Mouse (Mus musculus) liver, adult 2 months (tissue): Measurements from ENCODE around the gene BC005624. TPM values are rescaled to one million over a fixed set of nuclear protein-coding genes. Genes with fewer than 3 reads are reported as not detected.
"Not testable (repeated sequence)": the region's sequence is repeated elsewhere in the genome, so short reads cannot be mapped to it uniquely, and the experiment has no call there.

ENCODE experiments used
- DNase-seq: peaks from one replicate; pipeline ENCODE4 v3.0.0-alpha.2; 2011; ENCODE audit warnings: low read depth, low spot score; ENCODE audit errors: extremely low read depth
- H3K27ac ChIP-seq: fragments of 200-500 bp; replicated peaks from 2 replicates; pipeline ENCODE4 v1.5.1; 2012; ENCODE audit warnings: low read depth, mild to moderate bottlenecking, control low read depth, inconsistent platforms, low read length; ENCODE audit not compliant: insufficient read depth
- H3K27me3 ChIP-seq: fragments of 200-500 bp; 2 replicates; pipeline ENCODE4 v1.6.1; 2012; ENCODE audit warnings: mild to moderate bottlenecking, moderate library complexity, low read length, inconsistent platforms; ENCODE audit not compliant: control insufficient read depth, insufficient read depth
- H3K36me3 ChIP-seq: fragments of 200-500 bp; 2 replicates; pipeline ENCODE4 v1.6.1; 2012; ENCODE audit warnings: low read length, inconsistent platforms; ENCODE audit not compliant: control insufficient read depth, insufficient read depth
- H3K4me1 ChIP-seq: fragments of 200-500 bp; 2 replicates; pipeline ENCODE4 v1.6.1; 2011; ENCODE audit warnings: low read length; ENCODE audit not compliant: control insufficient read depth, insufficient read depth
- H3K4me3 ChIP-seq: fragments of 200-500 bp; 2 replicates; pipeline ENCODE4 v1.5.1; 2011; ENCODE audit warnings: low read depth, mild to moderate bottlenecking, control low read depth, low read length, moderate library complexity; ENCODE audit not compliant: insufficient read depth
- H3K79me2 ChIP-seq: fragments of 200-500 bp; 2 replicates; pipeline ENCODE4 v1.6.1; 2012; ENCODE audit warnings: inconsistent platforms, mild to moderate bottlenecking, low read length, moderate library complexity; ENCODE audit not compliant: control insufficient read depth, insufficient read depth
- H3K9ac ChIP-seq: fragments of 200-500 bp; 2 replicates; pipeline ENCODE4 v1.6.1; 2012; ENCODE audit warnings: low read depth, mild to moderate bottlenecking, control low read depth, inconsistent platforms, low read length
- CTCF ChIP-seq: fragments of 200-500 bp; IDR thresholded peaks from 2 replicates; pipeline ENCODE4 v1.5.1; 2011; ENCODE audit warnings: low read depth, low read length, control low read depth
- POLR2A ChIP-seq: fragments of 200-500 bp; IDR thresholded peaks from 2 replicates; pipeline ENCODE4 v1.6.1; 2011; ENCODE audit warnings: low read length, control low read depth; ENCODE audit not compliant: insufficient read depth; ENCODE audit errors: extremely low read depth
- WGBS: fragments of 180-500 bp; shearing (Covaris S2); methylation state at CpG from one replicate; pipeline ENCODE4 v1.1.7; 2018; 5-methylcytosine and 5-hydroxymethylcytosine counted together
- polyA plus RNA-seq: library from polyadenylated mRNA; depleted of rRNA; stranded (reverse); fragments of >200 nt; gene quantifications from 2 replicates; pipeline ENCODE4 v1.2.3, GENCODE M21; 2012
- total RNA-seq: library from RNA; depleted of rRNA; stranded (reverse); fragments of >200 nt; gene quantifications from 2 replicates; pipeline ENCODE4 v1.2.3, GENCODE M21; 2014

Gene BC005624
- total and polyA plus RNA-seq, 2 experiments: 11.7 to 16.6 TPM

DNA sequence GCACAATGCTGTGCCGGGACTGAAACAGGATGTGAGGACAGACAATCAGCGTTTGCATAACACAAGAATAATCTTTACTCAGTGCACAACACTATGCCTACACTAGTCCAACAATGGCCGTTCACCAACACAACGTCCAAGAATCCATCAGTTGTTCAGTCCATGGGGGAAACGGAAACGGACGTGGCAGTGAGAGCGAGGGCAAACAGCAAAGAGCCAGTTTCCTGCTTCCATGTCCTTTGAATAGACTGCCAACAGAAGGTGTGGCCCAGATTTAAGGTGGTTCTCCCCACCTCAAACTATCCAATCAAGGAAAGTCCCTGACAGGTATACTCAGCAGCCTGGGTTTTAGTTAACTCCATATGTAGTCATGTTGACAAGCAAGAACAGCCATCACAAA is 44.3 kb downstream of the BC005624 start:
- Histone ChIP-seq H3K27ac (no peak overlapping the region), H3K9ac (no peak overlapping the region), H3K36me3 (no peaks in the 10 kb centered on the region), H3K79me2 (no peaks in the 10 kb centered on the region), H3K27me3 (no peaks in the 10 kb centered on the region), H3K4me3 (no peak overlapping the region), H3K4me1 (no peaks in the 10 kb centered on the region)
- 67% methylated on average over 8 of the region's 8 CpGs for WGBS
- DNase-seq: no peak
- TF ChIP-seq POLR2A (no peak), CTCF (no peak)

DNA sequence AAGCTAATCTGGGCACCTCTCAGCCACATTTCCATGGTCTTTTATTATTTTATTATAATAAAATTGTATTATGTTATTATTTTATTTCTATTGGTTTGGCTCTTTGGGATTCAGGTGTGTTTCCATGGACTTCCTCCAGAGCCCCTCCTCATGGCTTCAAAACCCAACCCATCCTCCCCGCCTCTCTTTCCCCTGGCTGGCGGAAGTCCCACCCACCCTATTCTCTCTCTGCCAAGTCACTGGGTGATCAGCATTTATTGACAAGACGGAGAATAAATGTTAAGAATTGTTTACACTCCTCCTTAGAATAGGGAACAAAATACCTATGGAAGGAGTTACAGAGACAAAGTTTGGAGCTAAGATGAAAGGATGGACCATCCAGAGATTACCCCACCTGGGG is 45.2 kb downstream of the BC005624 start:
- Histone ChIP-seq H3K4me3 (no peak overlapping the region), H3K36me3 (no peaks in the 10 kb centered on the region), H3K27ac (no peak overlapping the region), H3K27me3 (no peaks in the 10 kb centered on the region), H3K9ac (no peak overlapping the region), H3K79me2 (no peaks in the 10 kb centered on the region), H3K4me1 (no peaks in the 10 kb centered on the region)
- DNase-seq: no peak
- no peak for TF ChIP-seq CTCF
- no peak for TF ChIP-seq POLR2A
- WGBS: 84% methylated on average over 3 of the region's 3 CpGs

DNA sequence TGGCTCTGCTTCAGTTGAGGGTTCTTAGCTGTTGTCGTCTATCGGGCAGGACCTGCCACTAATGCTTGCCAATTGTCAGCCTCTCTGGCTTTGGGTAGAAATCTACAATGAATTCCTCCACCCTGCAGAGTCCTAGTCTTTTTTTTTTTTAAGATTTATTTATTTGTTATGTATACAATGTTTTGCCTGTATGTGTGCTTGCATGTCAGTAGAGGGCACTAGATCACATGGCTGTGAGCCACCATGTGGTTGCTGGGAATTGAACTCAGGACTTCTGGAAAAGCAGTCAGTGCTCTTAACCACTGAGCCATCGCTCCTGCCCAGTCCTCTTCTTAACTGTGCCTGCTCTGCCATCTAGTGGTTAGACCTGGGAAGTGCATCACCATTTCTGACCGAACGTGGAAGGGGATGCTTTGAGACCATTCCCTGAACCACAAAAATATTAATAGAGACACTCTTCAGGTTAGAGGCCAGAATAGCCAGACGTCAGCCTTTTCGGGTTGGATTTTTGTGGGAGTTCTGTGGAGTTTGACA is 48.0 kb downstream of the BC005624 start:
- Histone ChIP-seq H3K27ac (no peak overlapping the region), H3K36me3 (no peaks in the 10 kb centered on the region)
- peak; percentile 51 for DNase-seq

DNA sequence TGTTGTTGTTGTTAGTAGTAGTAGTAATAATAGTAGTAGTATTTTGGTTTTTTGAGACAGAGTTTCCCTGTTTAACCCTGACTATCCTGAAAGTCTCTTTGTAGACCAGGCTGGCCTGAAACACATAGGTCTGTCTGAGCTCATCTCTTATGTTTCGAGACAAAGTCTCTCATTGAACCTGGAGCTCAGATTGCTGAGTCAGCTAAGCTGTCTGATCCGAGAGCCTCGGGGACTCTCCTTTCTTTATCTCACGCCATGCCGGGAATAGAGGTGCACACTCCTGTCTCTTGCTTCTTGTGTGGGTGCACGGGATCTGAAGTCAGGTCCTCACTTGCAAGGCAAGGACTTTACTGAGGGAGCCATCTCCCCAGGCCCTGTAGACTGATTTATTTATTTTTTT is 49.0 kb downstream of the BC005624 start:
- H3K27ac ChIP-seq: no peak overlapping the region
- no peak overlapping the region for H3K9ac ChIP-seq
- no peaks in the 10 kb centered on the region for H3K27me3 ChIP-seq
- WGBS: 82% methylated on average over 6 of the region's 6 CpGs
- DNase-seq: no peak
- no peaks in the 10 kb centered on the region for H3K36me3 ChIP-seq
- no peak for TF ChIP-seq POLR2A
- no peak for TF ChIP-seq CTCF
- H3K4me1 ChIP-seq: peaks cover 4% of the 10 kb centered on the region
- no peaks in the 10 kb centered on the region for H3K79me2 ChIP-seq
- H3K4me3 ChIP-seq: no peak overlapping the region

More for the DNA sequence above, 48.0 kb downstream of the BC005624 start:
- Histone ChIP-seq H3K79me2 (no peaks in the 10 kb centered on the region), H3K4me3 (no peak overlapping the region), H3K27me3 (no peaks in the 10 kb centered on the region), H3K9ac (no peak overlapping the region), H3K4me1 (peaks cover 4% of the 10 kb centered on the region)
- TF ChIP-seq POLR2A (no peak), CTCF (peak; percentile 79)
- WGBS: 16% methylated on average over 7 of the region's 7 CpGs

DNA sequence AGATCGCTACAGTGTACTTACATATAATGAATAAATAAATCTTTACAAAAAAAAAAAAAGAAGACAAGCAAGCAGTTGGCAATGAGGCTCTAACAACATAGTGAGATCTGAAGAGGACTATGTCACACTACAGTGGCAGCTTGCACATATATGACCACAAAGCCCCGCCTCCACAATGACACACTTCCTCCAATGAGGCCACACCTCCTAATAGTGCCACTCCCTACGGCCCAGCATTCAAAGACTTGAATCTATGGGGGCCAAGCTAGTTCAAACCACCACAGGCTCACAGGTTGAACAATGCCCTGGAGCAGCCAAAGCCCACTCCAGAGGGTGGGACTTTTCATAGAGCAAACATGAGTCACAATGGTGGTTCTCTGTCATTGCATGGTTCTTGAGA is 50.1 kb downstream of the BC005624 start:
- Histone ChIP-seq H3K27me3 (no peaks in the 10 kb centered on the region), H3K4me3 (no peak overlapping the region), H3K9ac (no peak overlapping the region), H3K36me3 (no peaks in the 10 kb centered on the region), H3K79me2 (no peaks in the 10 kb centered on the region), H3K27ac (no peak overlapping the region), H3K4me1 (peaks cover 4% of the 10 kb centered on the region)
- 88% methylated on average over 3 of the region's 3 CpGs for WGBS
- TF ChIP-seq CTCF (no peak), POLR2A (no peak)
- no peak for DNase-seq

DNA sequence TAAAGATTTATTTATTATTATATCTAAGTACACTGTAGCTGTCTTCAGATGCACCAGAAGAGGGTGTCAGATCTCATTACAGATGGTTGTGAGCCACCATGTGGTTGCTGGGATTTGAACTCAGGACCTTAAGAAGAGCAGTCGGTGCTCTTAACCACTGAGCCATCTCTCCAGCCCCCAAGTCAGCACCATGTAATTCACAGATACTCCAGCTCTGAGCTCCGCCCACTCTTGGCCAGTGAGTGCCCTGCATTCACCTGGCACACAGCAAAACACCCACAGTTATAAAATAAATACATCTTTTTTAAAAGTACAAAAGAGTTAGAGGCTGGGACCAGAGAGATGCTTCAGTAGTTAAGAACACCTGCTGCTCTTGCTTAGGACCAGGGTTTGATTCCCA is 51.2 kb downstream of the BC005624 start:
- not testable (repeated sequence) for H3K27me3 ChIP-seq, H3K9ac ChIP-seq, H3K27ac ChIP-seq, H3K79me2 ChIP-seq, H3K4me1 ChIP-seq, H3K36me3 ChIP-seq, DNase-seq, H3K4me3 ChIP-seq
- WGBS: 96% methylated on average over 2 of the region's 2 CpGs
